Mouse (Mus musculus) 3T3-L1 (cell line): Measurements from ENCODE around the gene Olfr1404.
"Not testable (repeated sequence)": the region's sequence is repeated elsewhere in the genome, so short reads cannot be mapped to it uniquely, and the experiment has no call there.

Experiments used
- DNase-seq: peaks from one replicate; pipeline ENCODE4 v3.0.0-alpha.2; 2015; ENCODE audit warnings: low read depth, low spot score

The Olfr1404 gene

DNA sequence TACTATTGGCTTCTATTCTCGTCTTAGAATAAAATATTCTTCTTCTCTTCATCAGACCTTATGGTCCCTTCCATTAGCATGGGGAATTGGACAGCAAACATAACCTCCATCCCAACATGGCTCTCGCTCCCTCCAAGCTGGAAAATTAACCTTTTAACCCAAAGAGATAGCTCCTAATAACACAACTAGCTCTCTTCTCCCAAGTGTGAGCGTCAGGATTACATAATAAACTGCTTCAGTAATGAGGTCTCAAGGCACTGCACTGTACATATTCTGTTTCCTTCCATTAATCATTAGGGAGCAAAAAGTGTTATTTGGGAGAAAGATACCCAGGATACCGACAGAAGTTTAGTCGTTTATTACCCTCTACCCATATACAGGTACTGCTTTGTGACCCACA lies at the start of gene Olfr1404:
Olfr1404 (plus strand) TSS at position 301 of the 400 bp plus-strand sequence.
- DNase-seq = no peak

DNA sequence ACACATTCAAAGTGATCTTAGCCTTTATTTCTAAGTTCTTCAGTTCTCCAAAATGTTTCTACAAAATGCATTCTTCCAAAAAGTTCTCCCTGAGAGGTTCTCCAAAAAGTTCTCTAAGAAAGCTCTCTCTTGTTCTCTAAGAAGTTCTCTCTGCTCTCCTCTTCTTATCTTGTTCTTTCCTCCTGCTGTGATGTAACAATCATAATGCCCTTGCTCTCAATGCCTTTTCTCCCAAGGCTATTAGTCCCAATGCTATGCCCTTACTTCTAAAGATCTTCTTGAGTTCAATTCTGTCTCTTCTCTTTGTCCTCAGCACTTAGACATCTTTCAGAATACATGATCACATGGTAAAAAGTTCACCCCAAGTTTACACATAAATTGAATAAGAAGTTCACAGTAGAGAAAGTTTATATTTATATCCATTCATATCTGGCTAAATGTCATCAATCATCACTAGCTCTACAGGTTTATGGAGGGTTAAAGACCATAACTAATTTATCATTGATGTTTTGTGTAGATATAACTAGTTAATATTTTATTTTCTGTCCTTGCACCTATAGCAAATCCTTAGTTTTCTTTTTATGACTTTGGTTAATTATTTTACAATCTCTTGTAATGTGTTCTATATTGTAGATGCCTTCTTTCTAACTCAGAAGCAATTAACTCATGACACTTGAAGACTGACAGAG lies 37.9 kb upstream of the Olfr1404 start:
- no peak for DNase-seq

DNA sequence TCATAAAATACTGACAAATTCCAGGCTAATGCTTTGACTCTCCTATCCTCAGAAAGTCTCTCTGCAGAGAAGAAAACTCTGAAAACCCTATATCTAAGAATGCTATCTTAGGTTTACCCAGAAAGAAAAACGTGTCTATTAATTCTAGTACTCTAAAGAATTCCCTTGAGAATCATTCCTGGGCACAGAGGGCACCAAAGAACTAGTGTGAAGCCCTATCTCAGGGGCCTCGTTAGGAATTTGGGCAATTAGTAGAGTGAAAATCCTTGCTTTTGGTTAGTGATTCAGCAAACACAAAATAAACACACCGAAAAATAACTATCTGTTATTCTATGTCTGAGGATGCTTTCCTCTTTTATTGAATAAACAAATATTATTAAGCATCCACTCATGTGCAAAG lies 21.7 kb upstream of the Olfr1404 start, which contains the start of gene Olfr1406:
Olfr1406 (minus strand) TSS at position 101 of the 400 bp plus-strand sequence.
- DNase-seq = no peak

DNA sequence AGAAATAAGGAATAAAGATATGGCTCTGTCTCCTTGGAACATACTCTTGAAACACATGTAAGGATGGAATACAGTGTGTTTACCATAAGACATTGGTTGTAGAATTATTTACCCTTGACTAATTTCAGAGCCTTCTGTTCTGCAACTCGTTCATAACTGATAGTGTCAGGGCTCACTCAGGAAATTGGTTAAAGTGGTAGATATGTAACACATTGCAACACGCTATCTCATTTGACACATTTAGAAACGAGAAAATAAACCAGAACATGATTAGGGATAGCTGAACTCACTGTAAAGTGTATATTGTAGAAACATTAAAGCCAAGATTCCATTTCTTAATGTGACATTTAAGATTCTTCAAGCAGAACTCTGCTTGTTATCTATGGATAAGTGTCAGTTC lies 20.1 kb upstream of the Olfr1404 start:
- DNase-seq = no peak

DNA sequence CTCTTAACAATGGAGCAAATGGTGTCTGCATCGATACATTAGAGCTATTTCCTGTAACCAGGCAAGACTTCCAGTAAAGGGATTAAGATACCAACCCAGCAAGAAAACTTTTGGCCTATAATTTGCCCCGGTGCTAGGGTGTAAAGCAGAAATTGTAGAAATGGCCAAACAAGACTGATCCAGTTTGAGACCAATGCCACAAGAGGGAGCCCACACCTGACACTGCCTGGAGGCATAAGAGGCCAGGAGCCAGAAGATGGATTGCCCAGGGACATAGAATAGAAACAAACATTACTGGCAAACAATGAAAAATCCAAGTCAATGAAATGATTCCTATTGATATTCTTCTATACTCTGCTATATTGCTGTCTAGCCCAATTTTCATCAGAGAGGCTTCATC lies 15.8 kb upstream of the Olfr1404 start:
- DNase-seq = no peak

DNA sequence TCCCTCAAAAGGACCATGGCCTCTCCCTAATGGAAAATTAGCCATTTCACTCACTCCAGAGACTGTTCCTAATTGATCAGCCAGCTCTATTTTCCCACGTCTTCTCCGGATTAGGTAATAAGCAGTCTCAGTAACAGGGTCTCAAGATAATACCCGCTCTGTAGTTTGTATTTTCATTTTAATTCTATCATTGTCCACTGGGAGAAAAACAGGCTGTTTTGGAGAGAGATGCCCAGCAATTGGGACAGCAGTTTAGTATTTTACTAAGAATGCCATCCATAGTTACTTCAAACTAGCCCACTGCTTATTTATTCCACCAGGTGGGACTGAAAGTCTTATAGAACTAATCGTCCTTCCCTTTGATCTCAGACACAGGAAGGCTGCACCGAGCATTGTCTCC lies 14.7 kb upstream of the Olfr1404 start, which contains the start of gene Olfr218:
Olfr218 (plus strand) TSS at position 301 of the 400 bp plus-strand sequence.
- no peak for DNase-seq

DNA sequence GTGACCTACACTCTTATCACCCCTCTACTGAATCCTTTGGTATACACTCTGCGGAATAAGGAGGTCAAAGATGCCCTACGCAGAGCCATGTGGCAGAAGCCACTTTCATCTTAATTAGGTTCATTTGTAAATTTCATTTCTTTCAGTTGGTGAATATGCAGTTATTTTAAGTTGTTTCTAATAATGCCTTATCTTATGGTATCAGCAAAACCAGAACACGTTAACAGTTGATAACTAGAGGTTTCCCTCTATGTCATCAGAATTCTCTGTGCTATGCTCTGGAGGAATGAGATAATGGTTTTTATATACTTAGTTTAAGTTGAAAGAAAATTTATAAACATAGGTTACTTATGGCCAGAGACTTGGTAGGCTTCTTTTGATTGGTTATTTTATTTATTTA lies 4.3 kb downstream of the Olfr1404 start:
- no peak for DNase-seq

DNA sequence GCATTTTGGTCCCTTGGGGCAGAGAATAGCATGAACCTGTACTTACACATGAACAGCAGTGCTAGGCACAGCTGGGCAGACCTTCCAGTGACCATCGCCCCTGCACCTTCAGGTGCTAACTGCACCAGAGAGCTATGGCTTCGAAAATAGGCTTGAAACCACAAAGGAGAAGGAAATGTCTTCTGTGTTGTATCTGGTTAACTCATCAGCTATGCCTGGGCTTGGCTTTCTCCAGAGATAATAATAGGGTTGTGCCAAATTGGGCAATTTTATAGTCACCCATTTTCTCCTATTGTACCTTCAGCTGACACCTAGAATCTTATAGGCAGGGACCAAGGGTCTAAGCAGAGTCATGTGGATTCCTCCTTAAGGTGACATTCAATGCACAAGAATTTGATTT lies 14.9 kb downstream of the Olfr1404 start, which contains the start of gene Fcer1a:
Fcer1a (minus strand) TSS at position 134 of the 400 bp plus-strand sequence.
- DNase-seq = no peak

DNA sequence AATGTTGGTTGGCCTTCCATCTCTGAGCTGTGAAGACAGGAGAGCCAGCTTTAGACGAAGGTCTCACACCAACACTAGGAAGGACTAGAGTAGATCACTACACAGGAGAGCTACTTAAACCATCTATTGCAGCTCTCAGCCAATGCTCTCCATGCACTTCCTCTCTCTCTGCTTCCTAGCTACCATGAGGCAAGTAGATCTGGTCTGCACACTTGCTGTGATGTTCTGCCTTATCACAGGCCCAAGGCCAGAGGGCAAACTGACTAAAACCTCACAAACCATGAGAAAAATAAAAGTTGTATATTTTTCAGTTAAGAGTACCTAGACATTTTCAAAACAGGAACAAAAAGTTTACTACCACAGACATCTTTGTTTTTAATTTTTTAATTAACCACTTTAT lies 24.8 kb downstream of the Olfr1404 start:
- DNase-seq = not testable (repeated sequence)

DNA sequence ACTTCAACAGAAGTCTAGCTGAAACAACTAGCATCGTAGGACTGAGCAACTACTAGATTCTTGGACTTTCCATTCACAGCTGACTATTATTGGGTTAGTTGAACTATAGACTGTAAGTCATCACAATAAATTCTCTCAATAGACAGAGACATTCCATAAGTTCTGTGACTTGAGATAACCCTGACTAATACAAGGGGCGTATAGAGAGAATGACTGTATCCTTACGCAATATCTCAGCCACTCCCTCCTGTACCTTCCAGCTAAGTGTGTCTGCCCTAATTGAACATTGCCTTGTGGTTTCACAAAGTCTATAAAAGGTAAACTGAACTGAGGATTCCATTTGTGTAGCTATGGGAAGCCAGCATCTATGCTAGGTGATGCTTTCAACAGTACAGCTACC lies 37.7 kb downstream of the Olfr1404 start:
- no peak for DNase-seq

DNA sequence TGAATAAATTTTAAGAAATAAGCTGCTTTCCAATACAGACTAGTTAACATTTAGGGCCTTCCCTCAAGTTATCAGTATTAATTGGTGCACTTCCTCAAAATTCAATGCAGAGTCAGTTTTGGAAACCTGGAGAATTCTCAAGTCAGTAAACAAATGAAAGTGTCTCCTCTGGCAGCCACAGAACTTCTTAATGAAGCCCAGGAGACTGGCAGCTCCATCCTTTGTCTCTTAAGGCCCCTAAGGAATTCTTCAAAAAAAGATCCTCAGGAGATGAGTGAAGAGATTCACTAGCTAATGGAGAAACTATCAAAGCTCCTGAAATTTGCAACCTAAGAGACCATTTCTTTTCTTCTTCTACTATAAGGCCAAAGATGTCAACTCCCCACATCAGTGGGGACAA lies 53.5 kb downstream of the Olfr1404 start, which contains the start of gene Olfr418:
Olfr418 (plus strand) TSS at position 301 of the 400 bp plus-strand sequence.
- DNase-seq = no peak
